Mouse (Mus musculus) midbrain, embryonic 14.5 days (tissue): ENCODE measurements at regions not wholly inside any gene's neighbourhood (a gene's known extent, or its start where the extent isn't known, plus 50 kb on each side); places are given as distances from the start of the nearest gene placed in this dataset.

ENCODE experiments used
- ATAC-seq: fragments of 200-750 bp; cut with Nextera tagmentation; 2 replicates; pipeline ENCODE4 v1.8.0; 2017; ENCODE audit warnings: moderate number of reproducible peaks, moderate library complexity; ENCODE audit not compliant: low FRiP score, low TSS enrichment
- DNase-seq: peaks from one replicate; pipeline ENCODE4 v3.0.0-alpha.2; 2015
- H3K27ac ChIP-seq: fragments of 300-500 bp; sonication (generic); replicated peaks from 2 replicates; pipeline ENCODE4 v1.5.1; 2014; ENCODE audit warnings: mild to moderate bottlenecking, low read depth, low read length, moderate library complexity
- H3K27me3 ChIP-seq: fragments of 300-500 bp; sonication (generic); 2 replicates; pipeline ENCODE4 v1.6.1; 2014; ENCODE audit warnings: low read length, control low read depth, mixed read lengths; ENCODE audit not compliant: control insufficient read depth, insufficient read depth
- H3K36me3 ChIP-seq: fragments of 300-500 bp; sonication (generic); 2 replicates; pipeline ENCODE4 v1.6.1; 2014; ENCODE audit warnings: low read length, control low read depth; ENCODE audit not compliant: control insufficient read depth, insufficient read depth
- H3K4me1 ChIP-seq: fragments of 300-500 bp; sonication (generic); 2 replicates; pipeline ENCODE4 v1.6.1; 2014; ENCODE audit warnings: mild to moderate bottlenecking, antibody characterized with exemption, low read length, control low read depth; ENCODE audit not compliant: control insufficient read depth, insufficient read depth
- H3K4me2 ChIP-seq: fragments of 300-500 bp; sonication (generic); 2 replicates; pipeline ENCODE4 v1.6.1; 2014; ENCODE audit warnings: mild to moderate bottlenecking, low read length, moderate library complexity
- H3K4me3 ChIP-seq: fragments of 300-500 bp; sonication (generic); replicated peaks from 2 replicates; pipeline ENCODE4 v1.5.1; 2014; ENCODE audit warnings: low read depth, low read length
- H3K9ac ChIP-seq: fragments of 300-500 bp; sonication (generic); replicated peaks from 2 replicates; pipeline ENCODE4 v1.6.1; 2014; ENCODE audit warnings: mild to moderate bottlenecking, low read length, moderate library complexity
- H3K9me3 ChIP-seq: fragments of 300-500 bp; sonication (generic); 2 replicates; pipeline ENCODE4 v1.6.1; 2016; ENCODE audit warnings: low read length, control low read depth, mixed read lengths; ENCODE audit not compliant: control insufficient read depth
- WGBS: fragments of 180-500 bp; shearing (Covaris S2); extraction: QIAGEN DNeasy Blood & Tissue Kit; methylation state at CpG from one replicate; pipeline ENCODE4 v1.1.7; 2014; 5-methylcytosine and 5-hydroxymethylcytosine counted together

DNA sequence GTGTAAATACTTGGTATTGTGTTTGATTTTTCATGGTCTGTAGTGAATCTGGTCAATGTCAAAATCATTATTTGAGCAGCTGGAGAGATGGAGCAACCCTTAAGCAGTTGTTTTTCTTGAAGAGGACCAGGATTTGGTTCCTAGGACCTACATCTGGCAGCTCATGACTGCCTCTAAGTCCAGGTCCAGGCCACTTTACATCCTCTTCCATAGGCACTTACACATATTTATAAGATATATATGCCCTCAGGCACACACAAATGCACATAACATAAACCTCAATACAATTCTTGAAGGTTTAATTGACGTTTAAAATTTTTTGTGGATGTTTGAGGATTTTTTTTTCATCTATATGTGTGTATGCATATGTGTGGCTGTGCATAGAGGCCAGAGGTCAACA, 96.8 kb upstream of the Fam240b start:
- Histone ChIP-seq H3K9me3 (no peaks in the 10 kb centered on the region), H3K4me3 (no peak overlapping the region), H3K27ac (no peak overlapping the region), H3K4me1 (no peaks in the 10 kb centered on the region), H3K36me3 (no peaks in the 10 kb centered on the region), H3K4me2 (no peak overlapping the region), H3K9ac (no peak overlapping the region), H3K27me3 (no peaks in the 10 kb centered on the region)
- ATAC-seq (no peak), DNase-seq (no peak)
- 72% methylated on average over 1 of the region's 1 CpGs for WGBS

DNA sequence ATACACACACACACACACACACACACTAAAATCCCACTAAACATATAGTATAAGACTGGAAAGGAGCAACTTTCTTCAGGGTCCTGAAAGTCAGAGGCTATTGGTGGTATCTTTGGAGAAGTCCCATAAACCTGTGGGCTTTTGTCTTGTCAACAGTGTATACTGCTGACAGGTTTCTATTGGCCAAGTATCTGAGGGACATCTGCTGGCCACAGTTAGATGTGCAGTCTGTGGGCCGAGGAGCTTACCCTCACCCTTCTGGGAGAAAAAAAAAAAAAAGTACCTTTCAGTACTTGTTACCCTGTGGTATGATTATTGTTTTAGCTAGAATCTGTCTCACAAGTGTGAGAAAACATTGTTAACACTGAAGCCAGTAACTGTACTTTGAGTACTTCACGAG, 76.1 kb upstream of the Fam240b start:
- no peak for ATAC-seq
- H3K27me3 ChIP-seq, result no peaks in the 10 kb centered on the region
- 74% methylated on average over 2 of the region's 2 CpGs for WGBS
- no peaks in the 10 kb centered on the region for H3K9me3 ChIP-seq
- H3K4me1 ChIP-seq, result no peaks in the 10 kb centered on the region
- peak; percentile 2 for DNase-seq
- no peaks in the 10 kb centered on the region for H3K36me3 ChIP-seq
- H3K4me3 ChIP-seq, result no peak overlapping the region
- no peak overlapping the region for H3K9ac ChIP-seq
- H3K4me2 ChIP-seq, result no peak overlapping the region
- no peak overlapping the region for H3K27ac ChIP-seq

DNA sequence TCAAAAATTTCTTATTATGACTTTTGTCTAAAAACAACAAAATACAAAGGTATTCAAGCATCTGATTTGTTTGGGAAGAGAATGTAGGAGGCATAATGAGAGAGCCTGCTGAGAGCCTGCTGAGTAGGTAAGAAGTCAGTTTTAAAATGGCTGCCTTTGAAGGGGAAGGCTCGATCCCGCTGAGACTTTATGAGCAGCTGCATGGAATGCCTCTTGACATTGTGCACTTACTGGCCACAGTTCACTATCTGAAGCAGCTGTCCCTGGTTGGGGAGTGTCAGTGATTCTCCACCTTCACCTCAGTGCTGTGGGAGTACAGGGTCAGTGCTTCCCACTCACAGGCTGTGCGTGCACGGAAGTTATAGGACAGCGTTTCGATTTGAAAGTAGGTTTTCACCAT, 71.3 kb upstream of the Fam240b start:
- WGBS, result 85% methylated on average over 6 of the region's 6 CpGs
- DNase-seq (no peak), ATAC-seq (no peak)

DNA sequence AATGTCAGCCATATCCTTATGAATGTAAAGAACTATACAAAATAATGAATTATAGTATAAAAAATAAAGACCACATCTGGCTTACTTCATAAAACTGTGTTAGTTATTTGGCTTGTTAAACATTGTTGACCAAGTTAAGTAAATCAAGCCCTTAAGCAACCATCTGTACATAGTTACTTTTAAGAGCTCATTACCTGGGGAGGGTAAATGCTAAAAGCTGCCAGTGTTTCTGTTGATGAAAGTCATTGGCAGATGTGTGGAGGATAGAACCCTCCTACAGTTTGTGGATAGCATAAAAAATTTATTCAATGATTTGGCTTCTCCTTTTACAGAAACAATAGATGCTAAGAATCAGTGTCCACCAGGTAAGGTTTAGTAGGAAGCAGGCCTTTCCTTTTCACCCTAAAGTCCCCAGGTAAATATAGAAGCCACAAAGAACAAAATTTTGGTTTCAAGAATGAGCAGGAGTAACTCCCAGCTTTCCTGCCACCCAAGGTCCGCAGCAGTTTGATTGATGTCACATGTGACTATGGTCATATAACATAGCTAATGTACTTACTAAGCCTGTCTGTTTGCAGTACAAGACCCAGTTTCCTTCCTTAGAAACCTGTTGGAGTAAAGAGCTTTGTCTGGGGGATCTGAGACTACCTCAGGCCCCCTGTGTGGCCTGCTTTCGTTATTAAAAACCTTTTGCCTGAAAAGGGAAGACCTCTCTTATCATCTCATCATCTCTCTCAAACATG, 69.5 kb upstream of the Fam240b start:
- no peak for DNase-seq
- no peak for ATAC-seq
- no peak overlapping the region for H3K4me2 ChIP-seq
- H3K4me3 ChIP-seq, result no peak overlapping the region
- no peaks in the 10 kb centered on the region for H3K9me3 ChIP-seq
- H3K4me1 ChIP-seq, result no peaks in the 10 kb centered on the region
- H3K27ac ChIP-seq, result no peak overlapping the region
- no peaks in the 10 kb centered on the region for H3K36me3 ChIP-seq
- H3K27me3 ChIP-seq, result no peaks in the 10 kb centered on the region
- 92% methylated on average over 2 of the region's 2 CpGs for WGBS
- no peak overlapping the region for H3K9ac ChIP-seq

More for the DNA sequence above, 71.3 kb upstream of the Fam240b start:
- H3K27me3 ChIP-seq, result no peaks in the 10 kb centered on the region
- H3K9me3 ChIP-seq, result no peaks in the 10 kb centered on the region
- no peak overlapping the region for H3K27ac ChIP-seq
- no peak overlapping the region for H3K4me3 ChIP-seq
- no peak overlapping the region for H3K4me2 ChIP-seq
- no peaks in the 10 kb centered on the region for H3K4me1 ChIP-seq
- H3K36me3 ChIP-seq, result no peaks in the 10 kb centered on the region
- H3K9ac ChIP-seq, result no peak overlapping the region

DNA sequence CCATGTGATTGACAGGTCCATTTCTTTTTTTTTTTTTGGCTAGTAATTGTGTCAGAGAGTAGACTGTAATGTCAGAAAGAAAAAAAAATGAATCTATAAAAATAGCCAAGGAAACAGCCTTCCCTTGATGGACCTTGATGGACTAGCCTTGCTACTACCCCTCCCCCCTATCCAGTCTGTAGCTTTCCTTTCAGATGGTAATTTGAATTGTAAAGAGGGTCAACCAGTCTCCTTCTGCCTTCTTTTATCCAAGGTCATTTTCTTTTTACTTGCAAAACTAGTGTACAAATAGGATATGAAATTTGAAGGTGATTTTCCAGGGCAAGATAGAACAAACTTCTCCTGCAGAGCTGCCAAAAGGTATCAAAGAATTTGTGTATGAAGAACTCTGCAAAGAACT, 68.2 kb upstream of the Fam240b start:
- Histone ChIP-seq H3K9ac (no peak overlapping the region), H3K4me1 (no peaks in the 10 kb centered on the region), H3K27me3 (no peaks in the 10 kb centered on the region), H3K4me3 (no peak overlapping the region), H3K4me2 (no peak overlapping the region), H3K9me3 (no peaks in the 10 kb centered on the region), H3K27ac (no peak overlapping the region), H3K36me3 (no peaks in the 10 kb centered on the region)
- no peak for DNase-seq
- no peak for ATAC-seq
